Mouse (Mus musculus): ENCODE data around the gene Nipal3. TPM values are rescaled to one million over a fixed set of nuclear protein-coding genes. Genes with fewer than 3 reads are reported as not detected.
A peak's percentile ranks its signal among the peaks of the same experiment; 100 is the strongest.

The Nipal3 gene
- polyA plus RNA-seq, 1 experiment from 2014 or later = 2.7 TPM

GRCm38 (mm10) chr4:135397551-135397950 lies 97.3 kb downstream of the Nipal3 start:
- Histone ChIP-seq H3K36me3 (ENCODE audit: control insufficient read depth, insufficient read depth, low read length) (no peaks in the 10 kb centered on the region), H3K4me1 (ENCODE audit: control insufficient read depth, insufficient read depth, low read length) (no peaks in the 10 kb centered on the region), H3K9ac (ENCODE audit: low read depth, low read length) (peak overlapping the region; percentile 42), H3K27me3 (ENCODE audit: control insufficient read depth, insufficient read depth, low read length) (peaks cover 12% of the 10 kb centered on the region), H3K4me2 (replicated peaks; ENCODE audit: low read depth, low read length) (peak overlapping the region; percentile 79), H3K4me3 (ENCODE audit: low read length) (peak overlapping the region; percentile 46), H3K27ac (ENCODE audit: low read depth, low read length) (no peak overlapping the region), H3K9me3 (ENCODE audit: control insufficient read depth, low read length) (no peaks in the 10 kb centered on the region)
- no peak for ATAC-seq (ENCODE audit: low FRiP score, low TSS enrichment)
- WGBS = 3% methylated on average over 16 of the region's 16 CpGs

GRCm38 (mm10) chr4:135396303-135396702 lies 98.5 kb downstream of the Nipal3 start:
- no peak overlapping the region for H3K4me2 ChIP-seq (replicated peaks; ENCODE audit: low read depth, low read length)
- H3K4me1 ChIP-seq (ENCODE audit: control insufficient read depth, insufficient read depth, low read length) = no peaks in the 10 kb centered on the region
- no peaks in the 10 kb centered on the region for H3K36me3 ChIP-seq (ENCODE audit: control insufficient read depth, insufficient read depth, low read length)
- no peak for ATAC-seq (ENCODE audit: low FRiP score, low TSS enrichment)
- no peak overlapping the region for H3K4me3 ChIP-seq (ENCODE audit: low read length)
- H3K27me3 ChIP-seq (ENCODE audit: control insufficient read depth, insufficient read depth, low read length) = peaks cover 12% of the 10 kb centered on the region
- 81% methylated on average over 5 of the region's 5 CpGs for WGBS
- H3K27ac ChIP-seq (ENCODE audit: low read depth, low read length) = no peak overlapping the region
- no peaks in the 10 kb centered on the region for H3K9me3 ChIP-seq (ENCODE audit: control insufficient read depth, low read length)
- no peak overlapping the region for H3K9ac ChIP-seq (ENCODE audit: low read depth, low read length)

MicroRNAs encoded within 50 kb of the gene (microRNA counts, 519-probe panel; counts per million panel counts)
- microRNA mmu-miR-700 = not detected

Small RNA genes lying within 50 kb of the gene (microRNA-seq; reads per million reads assigned to microRNA genes)
- gene Gm25317 (not detected), gene Mir700 (211 reads per million, percentile 64 among the genes with 10 or more reads in this experiment)

Other genes with a start within 250 kb of the Nipal3 start
- 68.5 and 132 TPM in 2 replicates for gene Clic4, start 222.2 kb downstream of the Nipal3 start, polyA plus RNA-seq (2014; fragmentation: Nextera tagmentation; extraction: Ambion mirVana)
- 254 and 273 TPM in 2 replicates for gene Srrm1, start 141.7 kb downstream of the Nipal3 start, polyA plus RNA-seq (2014; fragmentation: Nextera tagmentation; extraction: Ambion mirVana)
- 2.5 and 2.9 TPM in 2 replicates for gene Ncmap, start 96.8 kb downstream of the Nipal3 start, polyA plus RNA-seq (2014; fragmentation: Nextera tagmentation; extraction: Ambion mirVana)
- gene Rcan3, start 61.2 kb downstream of the Nipal3 start, polyA plus RNA-seq (2014; fragmentation: Nextera tagmentation; extraction: Ambion mirVana) = 14.1 and 15.2 TPM in 2 replicates
- 0.64 and 0.81 TPM in 2 replicates for gene Stpg1, start 248 bp downstream of the Nipal3 start, polyA plus RNA-seq (2014; fragmentation: Nextera tagmentation; extraction: Ambion mirVana)
- gene Grhl3, start 78.6 kb upstream of the Nipal3 start, polyA plus RNA-seq (2014; fragmentation: Nextera tagmentation; extraction: Ambion mirVana) = 1.4 and 2.3 TPM in 2 replicates
- gene Ifnlr1, start 191.2 kb upstream of the Nipal3 start, polyA plus RNA-seq (2014; fragmentation: Nextera tagmentation; extraction: Ambion mirVana) = 0.46 and 1.1 TPM in 2 replicates
- gene Il22ra1, start 233.1 kb upstream of the Nipal3 start, polyA plus RNA-seq (2014; fragmentation: Nextera tagmentation; extraction: Ambion mirVana) = not detected in 2 replicates

Data from kidney, embryonic 14.5 days (tissue).